Mouse (Mus musculus): ENCODE results near the gene Adamts9.

DNA sequence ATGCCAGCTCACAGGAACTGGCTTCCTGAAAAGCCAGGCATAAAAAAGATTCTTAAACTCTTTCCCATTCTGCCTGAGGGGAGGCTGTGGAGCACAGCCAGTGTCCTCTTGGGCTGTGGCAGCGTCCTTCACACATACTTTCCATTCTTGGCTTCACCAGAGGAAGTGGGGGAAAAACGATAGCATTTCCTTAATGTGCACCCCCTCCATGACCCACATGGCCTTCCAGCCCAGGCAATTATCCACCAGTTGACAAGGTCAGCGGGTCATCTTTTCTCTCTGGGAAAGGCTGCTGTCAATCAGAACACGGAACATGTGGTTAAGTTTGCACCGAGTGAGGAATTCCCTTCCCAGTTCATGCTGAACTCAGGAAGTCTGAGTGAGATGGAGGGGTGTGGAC is 37.4 kb downstream of the Adamts9 start:
- no peak for TF ChIP-seq CTCF (IDR thresholded peaks at IDR 0.05; ENCODE audit: borderline replicate concordance, insufficient read depth, low read length)
- no peak for TF ChIP-seq POLR2A (IDR thresholded peaks at IDR 0.05; ENCODE audit: low read depth, low read length)
